Comparison of ENCODE assay signal across 9 mouse cellular contexts in the genomic region with DNA sequence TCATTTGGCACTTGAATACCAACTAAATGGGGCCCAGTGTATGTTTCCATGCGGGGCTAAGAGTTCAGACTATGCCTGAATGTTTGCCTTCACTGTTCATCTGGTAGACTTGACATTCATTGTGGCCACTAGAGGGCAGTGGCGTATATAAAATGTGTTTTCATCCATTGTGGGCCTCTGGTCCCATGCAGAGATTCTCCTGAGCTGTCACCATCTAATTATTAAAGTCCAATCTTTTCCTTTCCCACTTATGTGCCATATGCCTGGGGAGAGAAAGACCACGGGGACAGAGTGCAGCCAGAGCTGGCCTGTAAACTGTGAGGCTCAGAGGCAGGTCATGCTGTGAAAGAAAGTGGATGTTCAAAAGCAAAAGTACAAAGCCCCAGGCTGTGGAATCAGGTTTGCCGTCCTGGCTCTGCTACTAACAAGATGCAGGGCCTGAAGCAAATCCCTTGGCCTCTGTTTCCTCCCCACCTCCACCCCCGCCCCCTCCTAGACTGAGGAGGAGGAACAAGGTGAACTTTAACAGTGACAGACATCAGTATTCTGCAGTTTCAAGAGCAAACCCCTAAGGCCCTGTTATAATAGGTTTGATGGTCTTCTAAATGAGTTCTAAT.
A peak's percentile ranks its signal among the peaks of the same experiment; 100 is the strongest.
DNase-seq lines count a peak whose midpoint lies in the region; TF ChIP-seq lines count a peak whose summit lies in the region.
"Had no signal": no experiment of that assay in that cellular context is flagged by ENCODE, and none has a peak within 500 bp of the region (broad histone marks: within the 10 kb centered on the region; RNA-seq: fewer than 3 reads in every experiment).

No protein-coding gene starts in this region.

- peak; percentile 90 for DNase-seq in 3T3-L1 (ENCODE audit: low read depth, low spot score)
- DNase-seq in WW6 (ENCODE audit: low read depth, low spot score) = peak; percentile 31
- DNase-seq in cerebellum, postnatal 36 days = peak; percentile 76 to 92
- peak; percentile 72 for DNase-seq in gastrocnemius, adult 2 months
- peak; percentile 82 for DNase-seq in kidney, adult 18-20 months
- peak; percentile 87 for DNase-seq in left cerebral cortex, postnatal 4 days
- peak; percentile 27 to 60 for DNase-seq in monocyte, adult 2 months (ENCODE audit: low read depth in 1 of 2, low spot score in 2 of 2)
- peak; percentile 73 to 89 for DNase-seq in spleen, postnatal 4 days (ENCODE audit: low spot score in 2 of 2)

- TF ChIP-seq CTCF in gastrocnemius, adult 2 months (IDR thresholded peaks at IDR 0.05) = peak; percentile 90

- intact Hi-C loops in gastrocnemius, adult 2 months (cut with DNase I) = loop anchor here (1.0 to 2.0 kb wide), 3 partner anchors 192 to 257 kb away; no protein-coding TSS in a partner anchor
- intact Hi-C loops in left cerebral cortex, postnatal 4 days (cut with DNase I) = loop anchor here (2.0 to 5.0 kb wide), 3 partner anchors 191 to 511 kb away; no protein-coding TSS in a partner anchor

- no peak overlapping the region for H3K4me3 ChIP-seq in gastrocnemius, adult 2 months
- H3K4me3 ChIP-seq: embryonic facial prominence, embryonic 15.5 days had no signal

- no peak overlapping the region for H3K27ac ChIP-seq in gastrocnemius, adult 2 months
- H3K27ac ChIP-seq: embryonic facial prominence, embryonic 15.5 days had no signal

Comparison
In these comparisons a context has a peak if more than half of its experiments do, and no peak if none do; other contexts are left out.
1. DNase-seq: peak in every context shown above with its lines; median percentile 90 in 3T3-L1; 87 in left cerebral cortex, postnatal 4 days; 84 in cerebellum, postnatal 36 days; 82 in kidney, adult 18-20 months; 81 in spleen, postnatal 4 days; 72 in gastrocnemius, adult 2 months; 44 in monocyte, adult 2 months; 31 in WW6.